Mouse (Mus musculus) CD4-positive naive resting alpha-beta T cell, adult 57 days (primary cell): ENCODE measurements around the gene Gm1140. TPM values are rescaled to one million over a fixed set of nuclear protein-coding genes. Genes with fewer than 3 reads are reported as not detected.

Source experiments
- total RNA-seq: library from RNA; stranded (reverse); gene quantifications from one replicate; pipeline ENCODE4 v1.2.4, GENCODE M21; 2023

Gm1140 gene
- not detected for total RNA-seq

GRCm38 (mm10) chrX:67693462-67693861 lies at the start of gene Gm1140:
TSS of gene Gm1140 (minus strand) at chrX:67693562.

GRCm38 (mm10) chrX:67695398-67695797 lies 2.0 kb upstream of the Gm1140 start, which contains the start of gene Gm14692:
TSS of gene Gm14692 (plus strand) at chrX:67695698.

Other genes starting within 250 kb of the Gm1140 start
- not detected for gene Gm14692, start 2.1 kb upstream of the Gm1140 start, total RNA-seq
- not detected for gene 4933436I01Rik, start 227.9 kb upstream of the Gm1140 start, total RNA-seq